Mouse (Mus musculus): Measurements from ENCODE around the gene Noxo1. TPM values are rescaled to one million over a fixed set of nuclear protein-coding genes. Genes with fewer than 3 reads are reported as not detected.
A peak's percentile ranks its signal among the peaks of the same experiment; 100 is the strongest.
"Not testable (repeated sequence)": the region's sequence is repeated elsewhere in the genome, so short reads cannot be mapped to it uniquely, and the experiment has no call there.

The Noxo1 gene
- 1 to 10 TPM; 5.6 to 7.2 TPM for total RNA-seq (2021)

DNA sequence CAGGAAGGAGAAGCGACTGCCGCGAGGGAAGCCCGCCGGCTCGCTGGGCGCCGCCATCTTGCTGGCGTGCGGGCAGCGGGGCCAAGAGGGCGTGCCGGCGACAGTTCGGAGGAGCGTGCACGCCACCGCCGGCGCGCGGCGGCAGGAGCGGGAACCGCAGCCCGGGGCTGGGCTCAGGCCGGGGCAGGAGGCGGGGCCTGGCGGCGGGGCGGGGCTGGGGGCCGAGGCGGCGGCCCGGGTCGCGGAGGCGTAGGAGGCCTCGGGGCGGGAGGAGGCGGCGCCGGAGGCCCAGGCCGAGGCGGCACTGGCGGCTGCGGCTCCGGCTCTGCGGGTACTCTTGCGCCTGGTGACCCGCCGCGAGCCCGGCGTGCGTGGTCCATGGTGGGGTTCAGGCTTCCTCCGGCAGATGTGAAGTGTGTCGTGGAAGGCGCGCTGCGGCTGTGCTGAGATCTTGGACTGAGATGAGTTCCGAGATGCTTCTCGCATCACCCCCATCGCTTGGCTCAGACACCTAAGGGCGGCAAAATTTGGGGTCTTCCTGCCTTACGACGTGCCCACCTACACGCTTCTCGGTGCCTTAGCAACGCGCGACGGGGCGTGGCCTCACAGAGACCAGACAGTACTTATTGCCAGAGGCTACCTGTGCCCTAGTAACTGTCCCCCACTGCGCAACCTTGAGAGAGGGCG, at the start of gene Noxo1, which contains the start of gene Gfer:
TSS of gene Noxo1 (plus strand) at position 224 of the 687 bp plus-strand sequence.
TSS of gene Gfer (minus strand) at position 146 of the 687 bp plus-strand sequence.
- intact Hi-C loops (cut with DNase I): no loop called here

GRCm38 (mm10) chr17:24646381-24646780, 49.7 kb upstream of the Noxo1 start:
- intact Hi-C loops (cut with DNase I): no loop called here
- no peak for DNase-seq

More for the DNA sequence above, at the start of gene Noxo1, which contains the start of gene Gfer:
- DNase-seq: peak; percentile 93

- no peak for DNase-seq
- intact Hi-C loops (cut with DNase I): no loop called here
These were observed 48.5 kb upstream of the Noxo1 start for GRCm38 (mm10) chr17:24647493-24647892.

- intact Hi-C loops (cut with DNase I): no loop called here
- no peak for DNase-seq
These were observed 47.2 kb upstream of the Noxo1 start for GRCm38 (mm10) chr17:24648731-24649377.

GRCm38 (mm10) chr17:24649581-24650069, 46.4 kb upstream of the Noxo1 start:
- intact Hi-C loops (cut with DNase I): no loop called here
- DNase-seq: peak; percentile 26

DNA sequence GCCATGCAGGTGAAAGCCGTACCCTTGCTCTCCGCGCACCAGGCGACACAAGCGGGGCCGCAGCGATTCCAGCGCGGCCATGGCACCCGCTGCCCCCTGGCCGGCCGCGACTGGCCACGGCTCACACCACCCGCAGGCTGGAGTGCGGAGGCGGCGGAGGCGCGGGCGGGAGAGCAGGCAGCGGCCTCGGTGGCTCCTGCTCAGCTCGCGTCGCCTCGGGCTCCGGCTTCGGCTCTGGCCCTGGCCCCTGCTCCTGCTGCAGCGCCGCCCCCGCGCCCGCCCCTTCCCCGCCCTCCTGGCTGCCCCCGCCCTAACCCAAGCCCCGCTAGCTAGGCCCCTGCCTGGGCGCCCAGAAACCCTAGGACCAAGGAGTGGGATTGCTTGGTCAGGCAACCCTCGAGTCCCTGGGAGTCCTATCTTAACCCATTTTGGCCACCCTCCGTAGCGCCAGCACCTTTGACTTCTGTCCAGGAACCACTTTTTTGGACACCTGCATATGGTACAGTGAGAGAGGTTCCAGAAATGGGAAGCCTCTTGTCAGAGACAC, 45.9 kb upstream of the Noxo1 start, which contains the start of gene Slc9a3r2:
TSS of gene Slc9a3r2 (minus strand) at position 258 of the 547 bp plus-strand sequence.
- peak; percentile 65 for DNase-seq
- intact Hi-C loops (cut with DNase I): no loop called here

DNA sequence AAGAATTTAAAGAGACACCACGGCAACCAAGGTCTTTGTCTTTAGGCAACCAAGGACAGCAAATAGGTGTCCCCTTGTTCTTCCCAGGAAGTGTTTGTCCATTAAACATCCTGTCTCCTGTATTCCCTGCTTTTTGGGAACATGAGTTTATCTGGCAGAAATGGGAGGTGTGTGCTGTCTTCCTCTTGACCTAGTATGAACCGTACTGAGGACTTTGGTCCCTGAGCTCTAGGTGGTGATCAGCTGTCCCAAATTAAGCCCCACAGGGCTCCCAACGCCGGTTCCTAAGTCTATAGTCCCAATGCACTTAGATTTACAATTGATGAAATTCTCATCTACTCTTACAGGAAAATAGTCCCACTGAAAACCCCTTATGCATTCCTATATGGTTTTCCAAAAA, 45.3 kb upstream of the Noxo1 start:
- intact Hi-C loops (cut with DNase I): no loop called here
- DNase-seq: no peak

GRCm38 (mm10) chr17:24651835-24652234, 44.2 kb upstream of the Noxo1 start:
- no peak for DNase-seq
- intact Hi-C loops (cut with DNase I): no loop called here

DNA sequence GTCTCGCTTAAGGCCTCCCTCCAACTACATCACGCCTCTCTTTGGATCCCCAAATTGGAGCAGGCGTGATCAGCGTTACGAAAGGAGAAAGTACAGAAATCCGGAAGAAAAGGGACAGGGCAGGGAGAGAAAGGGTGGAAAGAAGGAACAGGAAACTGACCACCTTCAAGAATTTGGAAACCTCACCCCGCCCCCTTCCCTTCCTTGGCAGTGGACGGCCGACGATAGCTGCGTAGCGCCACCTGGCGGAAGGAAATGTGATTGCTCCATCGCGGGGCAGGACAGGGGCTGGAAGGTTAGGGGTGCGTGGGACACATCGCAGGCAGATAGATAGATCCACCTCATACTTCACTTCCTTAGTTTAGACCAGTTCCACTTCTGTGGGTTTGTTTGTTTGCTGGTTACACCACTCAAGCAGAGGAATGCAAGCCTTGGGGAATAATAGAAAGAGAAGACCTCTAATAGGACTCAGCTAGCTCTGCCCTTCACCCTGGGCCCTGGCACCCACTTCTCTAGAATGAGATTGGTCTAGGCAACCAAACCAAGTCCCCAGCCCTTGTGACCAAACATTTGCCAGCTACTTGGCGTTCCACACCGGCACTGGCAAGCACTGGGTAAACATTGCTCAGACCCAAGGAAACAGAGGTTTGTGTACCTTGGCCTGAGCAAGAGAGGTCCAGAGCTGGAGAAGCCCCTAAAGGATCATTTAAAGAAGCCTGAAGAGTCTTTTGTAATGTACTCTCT, 41.9 kb upstream of the Noxo1 start:
- intact Hi-C loops (cut with DNase I): no loop called here
- peak; percentile 78 for DNase-seq

DNA sequence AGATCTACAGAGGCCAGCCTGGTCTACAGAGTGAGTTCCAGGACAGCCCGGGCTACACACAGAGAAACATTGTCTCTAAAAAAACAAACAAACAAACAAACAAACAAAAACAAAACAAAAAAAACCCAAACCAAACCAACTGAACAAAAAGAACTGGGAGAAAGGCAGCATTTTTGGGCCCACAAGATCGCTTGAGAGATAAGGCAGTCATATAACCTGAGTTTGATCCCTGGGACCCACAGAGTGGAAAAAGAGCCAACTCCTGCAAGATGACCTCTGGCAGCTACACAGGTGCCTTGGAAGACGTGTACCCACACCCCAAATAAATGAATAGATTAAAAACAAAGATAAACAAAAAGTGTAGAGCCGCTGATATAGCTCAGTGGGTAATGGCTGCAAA, 41.1 kb upstream of the Noxo1 start:
- no peak for DNase-seq
- intact Hi-C loops (cut with DNase I): no loop called here

DNA sequence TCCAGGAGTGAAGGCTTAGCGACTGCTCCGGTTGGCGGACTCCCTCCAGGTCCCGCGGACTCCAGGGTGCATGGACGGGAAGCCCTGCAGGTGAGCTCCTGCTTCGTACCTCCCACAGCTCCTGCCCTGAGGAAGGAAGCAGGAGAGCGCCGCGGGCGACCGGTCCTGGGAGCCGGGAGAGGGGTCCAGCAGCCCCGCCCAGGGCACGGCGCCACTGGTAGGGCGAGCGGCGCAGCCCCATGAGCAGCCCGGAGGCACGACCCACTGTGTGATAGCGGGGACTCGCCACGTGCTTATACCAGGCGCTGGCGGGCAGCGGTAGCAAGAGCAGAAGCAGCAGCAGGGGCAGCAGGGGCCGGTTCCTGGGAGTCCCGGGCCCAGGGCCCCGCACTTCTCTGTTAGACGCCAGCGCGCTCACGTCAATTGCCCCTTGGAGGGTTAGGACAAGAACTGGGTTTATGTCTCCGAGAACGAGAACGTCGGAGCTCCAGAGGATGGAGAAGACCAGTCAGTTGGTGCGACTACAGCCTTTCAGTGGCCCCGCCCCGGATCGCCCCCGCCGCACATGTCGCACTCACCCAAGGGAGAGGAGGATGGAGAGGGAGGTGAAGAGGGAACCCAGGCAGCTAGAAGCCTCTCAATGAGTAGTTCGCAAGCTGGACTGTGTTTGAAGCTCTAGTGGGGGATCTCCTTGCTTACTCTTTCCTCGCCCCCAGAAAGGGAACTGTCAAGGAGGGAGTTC, 37.8 kb upstream of the Noxo1 start, which contains the start of gene Npw:
TSS of gene Npw (minus strand) at position 441 of the 742 bp plus-strand sequence.
- intact Hi-C loops (cut with DNase I): no loop called here
- DNase-seq: no peak

DNA sequence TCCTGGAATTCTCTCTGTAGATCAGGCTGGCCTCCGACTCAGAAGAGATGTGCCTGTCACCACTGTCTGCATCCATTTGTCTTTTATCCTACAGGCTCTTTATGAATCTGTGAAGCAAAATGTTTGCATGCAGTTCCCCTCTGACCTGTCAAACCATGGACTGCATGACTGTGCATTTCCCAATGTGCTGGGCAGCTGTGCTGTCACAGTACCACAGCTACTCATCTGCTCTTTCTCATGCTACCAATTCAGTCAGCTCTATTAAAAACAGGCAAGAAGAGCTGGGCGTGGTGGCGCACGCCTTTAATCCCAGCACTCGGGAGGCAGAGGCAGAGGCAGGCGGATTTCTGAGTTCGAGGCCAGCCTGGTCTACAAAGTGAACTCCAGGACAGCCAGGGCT, 29.0 kb upstream of the Noxo1 start:
- intact Hi-C loops (cut with DNase I); DNase-seq: not testable (repeated sequence)

GRCm38 (mm10) chr17:24667416-24667815, 28.6 kb upstream of the Noxo1 start:
- intact Hi-C loops (cut with DNase I): no loop called here
- peak; percentile 55 for DNase-seq

GRCm38 (mm10) chr17:24669214-24669544, 26.9 kb upstream of the Noxo1 start:
- DNase-seq; intact Hi-C loops (cut with DNase I): not testable (repeated sequence)

DNA sequence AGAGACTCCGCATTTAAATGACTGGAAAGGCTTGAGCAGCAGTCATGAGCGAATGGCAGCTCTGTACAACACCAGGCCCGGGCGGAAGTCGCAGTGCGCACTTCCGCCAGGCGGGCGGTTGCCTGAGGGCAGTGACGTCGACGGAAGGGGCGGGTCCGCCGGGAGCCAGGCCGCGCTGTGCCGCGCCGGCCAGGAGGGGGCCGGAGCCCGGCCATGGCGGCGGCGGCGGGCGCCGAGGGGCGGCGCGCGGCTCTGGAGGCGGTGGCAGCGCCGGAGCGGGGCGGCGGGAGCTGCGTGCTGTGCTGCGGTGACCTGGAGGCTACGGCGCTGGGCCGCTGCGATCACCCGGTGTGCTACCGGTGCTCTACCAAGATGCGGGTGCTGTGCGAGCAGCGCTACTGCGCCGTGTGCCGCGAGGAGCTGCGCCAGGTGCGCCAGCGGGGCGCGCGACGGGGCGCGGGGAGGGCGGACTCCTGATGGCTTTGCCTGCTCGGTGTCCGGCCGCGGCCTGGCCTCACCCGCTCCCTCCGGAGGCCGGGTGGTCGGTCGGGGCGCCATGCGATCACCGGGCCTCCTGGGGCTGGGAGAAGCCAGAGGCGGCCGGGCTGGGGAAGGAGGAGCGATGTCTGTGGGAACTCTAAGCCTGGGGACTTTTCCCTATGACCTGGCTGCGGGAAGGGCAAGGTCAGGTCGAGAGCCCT, 26.3 kb upstream of the Noxo1 start, which contains the start of gene Zfp598:
TSS of gene Zfp598 (plus strand) at position 143 of the 701 bp plus-strand sequence.
- intact Hi-C loops (cut with DNase I): no loop called here

GRCm38 (mm10) chr17:24670246-24670844, 25.7 kb upstream of the Noxo1 start:
- no peak for DNase-seq
- intact Hi-C loops (cut with DNase I): no loop called here

More for the DNA sequence above, 26.3 kb upstream of the Noxo1 start, which contains the start of gene Zfp598:
- peak; percentile 94 for DNase-seq

GRCm38 (mm10) chr17:24671346-24671745, 24.7 kb upstream of the Noxo1 start:
- DNase-seq: no peak
- intact Hi-C loops (cut with DNase I): no loop called here

DNA sequence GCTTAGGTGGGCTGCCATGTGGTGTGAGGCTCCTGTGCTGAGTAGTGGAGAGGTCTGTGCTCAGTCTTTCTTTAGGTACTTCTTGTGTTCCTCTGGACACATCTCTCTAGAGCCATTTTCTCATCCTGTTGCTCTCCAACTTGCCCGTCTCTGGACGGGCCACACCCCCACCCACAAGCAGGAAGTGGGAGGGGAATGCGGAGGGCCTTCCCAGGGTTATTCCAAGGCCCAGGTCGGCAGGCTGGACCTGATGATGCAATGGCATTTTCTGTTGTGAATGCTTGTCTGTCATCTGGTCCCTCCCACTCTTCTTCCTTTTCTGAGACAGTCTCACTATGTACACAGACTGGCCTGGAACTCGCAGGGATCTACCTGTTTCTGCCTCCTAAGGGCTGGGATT, 23.9 kb upstream of the Noxo1 start:
- DNase-seq: no peak
- intact Hi-C loops (cut with DNase I): no loop called here

GRCm38 (mm10) chr17:24674277-24674676, 21.8 kb upstream of the Noxo1 start:
- DNase-seq: no peak
- intact Hi-C loops (cut with DNase I): no loop called here

Data from left cerebral cortex, postnatal 4 days (tissue).